Mouse (Mus musculus) embryonic fibroblast, embryonic 13.5 days (primary cell): ENCODE measurements around the gene Ptprd.

ENCODE experiments used
- CTCF ChIP-seq: IDR thresholded peaks from 2 replicates; pipeline ENCODE4 v1.5.1; 2011; ENCODE audit warnings: mild to moderate bottlenecking, control low read depth, low read length, moderate library complexity, borderline replicate concordance; ENCODE audit not compliant: insufficient read depth
- POLR2A ChIP-seq: IDR thresholded peaks from 2 replicates; pipeline ENCODE4 v1.6.1; 2011; ENCODE audit warnings: low read depth, mild to moderate bottlenecking, control low read depth, low read length, moderate library complexity

DNA sequence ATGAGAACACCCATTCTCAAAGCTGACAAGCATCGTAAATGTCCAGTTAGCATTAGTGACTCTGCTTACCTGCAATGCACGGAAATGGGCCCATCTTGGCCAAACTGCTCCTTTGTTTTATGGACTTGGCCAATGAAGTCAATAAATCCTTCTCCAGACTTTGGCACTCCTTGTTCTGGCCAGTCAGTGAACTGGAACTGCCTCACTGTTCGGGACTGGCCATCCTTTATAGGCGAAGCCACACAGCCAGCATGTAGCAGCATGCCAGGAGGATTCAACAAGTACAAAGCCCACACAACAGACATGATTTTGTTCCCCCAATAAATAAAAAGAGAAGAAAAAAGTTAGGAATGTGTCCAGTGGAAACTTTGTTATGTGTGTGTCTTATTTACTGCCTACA lies 2261.2 kb downstream of the Ptprd start:
- no peak for TF ChIP-seq CTCF
- TF ChIP-seq POLR2A: no peak
